Mouse (Mus musculus): Measurements from ENCODE around the gene Fat2. TPM values are rescaled to one million over a fixed set of nuclear protein-coding genes. Genes with fewer than 3 reads are reported as not detected.

Gene Fat2
- polyA plus RNA-seq, 1 experiment from 2014 or later, result 0.05 TPM

DNA sequence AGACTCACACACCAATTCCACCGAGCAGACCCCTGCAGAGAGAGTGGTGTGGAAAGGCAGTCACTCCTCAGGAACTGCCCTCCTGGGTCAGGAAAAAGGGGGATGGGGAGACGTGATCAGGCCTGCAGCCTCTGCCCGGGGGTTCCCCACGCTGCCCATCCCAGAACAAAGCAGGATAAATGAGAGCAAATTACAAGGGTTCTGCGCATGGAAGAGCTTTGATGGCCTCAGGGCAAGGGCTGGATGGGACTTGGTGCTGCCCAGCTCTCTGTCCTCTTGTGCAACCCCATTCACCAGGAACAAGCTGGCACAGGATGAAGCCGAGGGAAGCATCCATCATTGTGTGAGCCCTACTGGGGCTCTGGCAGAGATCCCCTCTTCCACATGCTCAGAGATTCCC is 35.6 kb upstream of the Fat2 start:
- H3K4me2 ChIP-seq (ENCODE audit: low read length), result no peak overlapping the region
- WGBS, result 56% methylated on average over 6 of the region's 6 CpGs
- H3K9ac ChIP-seq (ENCODE audit: low read depth, low read length), result no peak overlapping the region
- TF ChIP-seq CTCF (IDR thresholded peaks at IDR 0.05; ENCODE audit: low read depth), result no peak
- ATAC-seq (replicated peaks; ENCODE audit: low FRiP score, low read depth), result no peak
- H3K4me1 ChIP-seq (replicated peaks; ENCODE audit: insufficient read depth, low read length), result no peaks in the 10 kb centered on the region
- no peaks in the 10 kb centered on the region for H3K9me3 ChIP-seq (replicated peaks; ENCODE audit: low read length)
- no peak for DNase-seq (ENCODE audit: low spot score)
- no peak overlapping the region for H3K27ac ChIP-seq
- no peak overlapping the region for H3K4me3 ChIP-seq (replicated peaks; ENCODE audit: low read depth, low read length)
- no peaks in the 10 kb centered on the region for H3K36me3 ChIP-seq (ENCODE audit: insufficient read depth, low read length)
- no peaks in the 10 kb centered on the region for H3K27me3 ChIP-seq (ENCODE audit: insufficient read depth, low read length)

DNA sequence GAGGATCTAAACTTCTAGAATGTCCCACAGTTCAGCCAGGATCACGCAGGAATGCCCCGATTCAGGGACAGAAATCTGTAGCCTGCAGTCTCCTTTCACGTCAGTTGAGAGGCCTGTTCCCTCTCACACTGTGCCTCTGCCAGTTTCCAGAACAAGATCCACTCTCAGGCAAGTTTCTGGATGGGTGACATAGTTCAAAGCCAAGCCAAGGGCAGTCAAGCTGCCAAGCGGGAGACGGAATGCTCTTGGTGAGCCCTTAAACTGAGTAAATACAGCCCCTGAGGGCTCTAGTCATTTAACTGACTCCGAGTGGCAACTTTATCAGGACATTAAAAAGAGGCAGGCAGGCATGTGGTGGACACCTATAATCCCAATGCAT is 32.7 kb upstream of the Fat2 start:
- TF ChIP-seq CTCF (IDR thresholded peaks at IDR 0.05; ENCODE audit: low read depth), result no peak

DNA sequence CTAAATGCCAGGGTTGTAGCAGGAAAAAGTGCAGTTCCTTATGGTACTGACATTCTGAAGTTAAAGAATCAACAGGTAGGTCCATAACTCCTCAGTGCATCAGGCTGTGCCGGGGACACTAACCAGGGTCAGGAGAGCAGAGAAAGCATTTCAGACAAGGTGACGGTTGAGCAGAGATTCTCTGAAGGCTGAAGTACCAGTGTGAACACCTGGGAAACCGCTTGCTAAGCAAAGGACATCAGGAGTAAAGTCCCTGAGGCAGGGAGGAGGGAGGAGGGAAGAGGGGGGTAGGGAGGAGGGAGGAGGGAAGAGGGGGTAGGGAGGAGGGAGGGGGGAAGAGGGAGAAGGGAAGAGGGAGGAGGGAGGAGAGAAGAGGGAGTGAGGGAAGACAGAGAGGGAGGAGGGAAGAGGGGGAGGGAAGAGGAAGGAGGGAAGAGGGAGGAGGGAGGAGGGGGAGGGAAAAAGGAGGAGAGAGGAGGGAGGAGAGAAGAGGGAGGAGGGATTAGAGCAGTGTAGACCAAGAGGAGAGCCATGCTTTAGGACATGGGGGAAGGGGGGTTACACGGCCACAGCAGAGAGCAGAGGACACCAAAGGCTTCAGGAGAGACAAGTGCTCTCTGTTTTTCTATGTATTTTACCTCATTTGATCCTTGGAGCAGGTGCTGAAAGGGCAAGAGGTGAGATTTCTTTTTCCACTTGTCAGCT is 32.2 kb upstream of the Fat2 start:
- Histone ChIP-seq H3K4me2 (ENCODE audit: low read length) (no peak overlapping the region), H3K4me1 (replicated peaks; ENCODE audit: insufficient read depth, low read length) (no peaks in the 10 kb centered on the region), H3K9ac (ENCODE audit: low read depth, low read length) (no peak overlapping the region), H3K27me3 (ENCODE audit: insufficient read depth, low read length) (no peaks in the 10 kb centered on the region), H3K4me3 (replicated peaks; ENCODE audit: low read depth, low read length) (no peak overlapping the region), H3K9me3 (replicated peaks; ENCODE audit: low read length) (no peaks in the 10 kb centered on the region), H3K27ac (no peak overlapping the region), H3K36me3 (ENCODE audit: insufficient read depth, low read length) (no peaks in the 10 kb centered on the region)
- no peak for DNase-seq (ENCODE audit: low spot score)
- 39% methylated on average over 4 of the region's 4 CpGs for WGBS
- ATAC-seq (replicated peaks; ENCODE audit: low FRiP score, low read depth), result no peak
- TF ChIP-seq CTCF (IDR thresholded peaks at IDR 0.05; ENCODE audit: low read depth), result no peak

More for the DNA sequence above, 32.7 kb upstream of the Fat2 start:
- Histone ChIP-seq H3K9me3 (replicated peaks; ENCODE audit: low read length) (no peaks in the 10 kb centered on the region), H3K27ac (no peak overlapping the region), H3K4me1 (replicated peaks; ENCODE audit: insufficient read depth, low read length) (no peaks in the 10 kb centered on the region), H3K27me3 (ENCODE audit: insufficient read depth, low read length) (no peaks in the 10 kb centered on the region), H3K4me3 (replicated peaks; ENCODE audit: low read depth, low read length) (no peak overlapping the region), H3K4me2 (ENCODE audit: low read length) (no peak overlapping the region), H3K9ac (ENCODE audit: low read depth, low read length) (no peak overlapping the region), H3K36me3 (ENCODE audit: insufficient read depth, low read length) (no peaks in the 10 kb centered on the region)
- 33% methylated on average over 6 of the region's 6 CpGs for WGBS
- DNase-seq (ENCODE audit: low spot score) (no peak), ATAC-seq (replicated peaks; ENCODE audit: low FRiP score, low read depth) (no peak)

DNA sequence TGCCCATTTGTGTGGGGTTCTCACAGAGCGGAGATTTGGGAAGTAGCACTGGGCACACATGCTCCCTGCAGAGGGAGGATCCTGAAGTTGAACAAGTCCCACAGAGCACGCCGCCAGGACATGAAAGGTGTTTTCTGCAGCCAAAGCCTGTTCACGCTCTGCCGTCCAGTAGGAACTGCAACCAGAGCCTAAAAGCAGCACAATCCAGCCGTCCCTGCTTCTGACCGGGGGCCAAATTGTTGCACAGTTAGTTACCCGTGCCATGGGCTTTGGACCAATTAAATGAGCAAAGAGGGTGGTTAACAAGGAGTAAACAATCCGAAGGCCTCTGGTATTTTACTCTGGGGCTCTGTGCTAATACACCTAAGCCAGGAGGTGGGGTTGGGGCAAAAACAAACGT is 31.4 kb upstream of the Fat2 start:
- Histone ChIP-seq H3K4me2 (ENCODE audit: low read length) (no peak overlapping the region), H3K4me3 (replicated peaks; ENCODE audit: low read depth, low read length) (no peak overlapping the region), H3K27ac (no peak overlapping the region), H3K36me3 (ENCODE audit: insufficient read depth, low read length) (no peaks in the 10 kb centered on the region), H3K9ac (ENCODE audit: low read depth, low read length) (no peak overlapping the region), H3K4me1 (replicated peaks; ENCODE audit: insufficient read depth, low read length) (no peaks in the 10 kb centered on the region), H3K27me3 (ENCODE audit: insufficient read depth, low read length) (no peaks in the 10 kb centered on the region), H3K9me3 (replicated peaks; ENCODE audit: low read length) (no peaks in the 10 kb centered on the region)
- 0 out of 2 replicates have a peak, but pooled peaks have one; percentile 4 for TF ChIP-seq CTCF (IDR thresholded peaks at IDR 0.05; ENCODE audit: low read depth)
- no peak for DNase-seq (ENCODE audit: low spot score)
- 52% methylated on average over 10 of the region's 10 CpGs for WGBS
- no peak for ATAC-seq (replicated peaks; ENCODE audit: low FRiP score, low read depth)

DNA sequence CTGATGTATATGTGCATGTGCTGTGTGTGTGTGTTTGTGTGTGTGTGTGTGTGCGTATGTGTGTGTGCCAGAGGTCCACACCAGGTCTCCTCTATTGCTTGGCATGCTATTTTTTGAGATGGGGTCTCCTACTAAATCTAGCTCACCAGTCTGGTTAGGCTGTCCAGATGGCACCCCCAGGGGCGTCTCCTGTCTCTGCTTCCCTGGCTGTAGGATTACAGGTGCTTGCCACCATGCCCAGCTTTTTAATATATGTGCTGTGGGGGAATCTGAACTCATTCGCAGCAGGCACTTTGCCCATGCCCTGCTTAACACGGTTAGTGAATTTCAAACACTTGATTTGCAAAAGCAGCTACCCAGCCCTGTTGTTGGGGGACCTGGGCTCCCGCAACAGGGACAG is 29.5 kb upstream of the Fat2 start:
- H3K4me2 ChIP-seq (ENCODE audit: low read length), result no peak overlapping the region
- no peaks in the 10 kb centered on the region for H3K36me3 ChIP-seq (ENCODE audit: insufficient read depth, low read length)
- no peak overlapping the region for H3K4me3 ChIP-seq (replicated peaks; ENCODE audit: low read depth, low read length)
- 71% methylated on average over 5 of the region's 5 CpGs for WGBS
- H3K4me1 ChIP-seq (replicated peaks; ENCODE audit: insufficient read depth, low read length), result no peaks in the 10 kb centered on the region
- H3K9ac ChIP-seq (ENCODE audit: low read depth, low read length), result no peak overlapping the region
- H3K9me3 ChIP-seq (replicated peaks; ENCODE audit: low read length), result no peaks in the 10 kb centered on the region
- ATAC-seq (replicated peaks; ENCODE audit: low FRiP score, low read depth) (no peak), DNase-seq (ENCODE audit: low spot score) (no peak)
- no peaks in the 10 kb centered on the region for H3K27me3 ChIP-seq (ENCODE audit: insufficient read depth, low read length)
- H3K27ac ChIP-seq, result no peak overlapping the region
- no peak for TF ChIP-seq CTCF (IDR thresholded peaks at IDR 0.05; ENCODE audit: low read depth)

DNA sequence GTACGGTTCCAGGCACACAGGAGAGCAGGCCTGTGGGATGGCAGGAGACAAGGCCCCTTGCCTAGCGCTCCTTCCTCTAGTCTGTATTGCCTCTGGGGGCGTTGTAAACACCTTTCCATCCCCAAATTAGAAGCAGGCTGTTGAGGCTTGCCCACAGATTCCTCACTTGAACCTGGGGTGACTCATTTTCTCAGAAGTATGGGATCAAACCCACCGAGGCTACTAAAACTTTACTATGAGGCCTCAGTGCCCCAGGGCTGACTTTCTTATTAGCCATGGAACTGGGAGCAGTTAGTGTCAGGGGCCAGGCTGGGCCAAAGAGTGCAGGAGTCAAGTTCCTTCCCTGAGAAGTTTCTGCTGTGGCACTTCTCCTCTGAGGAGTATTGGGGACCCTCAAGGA is 28.9 kb upstream of the Fat2 start:
- Histone ChIP-seq H3K27me3 (ENCODE audit: insufficient read depth, low read length) (no peaks in the 10 kb centered on the region), H3K9me3 (replicated peaks; ENCODE audit: low read length) (no peaks in the 10 kb centered on the region), H3K4me1 (replicated peaks; ENCODE audit: insufficient read depth, low read length) (no peaks in the 10 kb centered on the region), H3K36me3 (ENCODE audit: insufficient read depth, low read length) (no peaks in the 10 kb centered on the region), H3K4me2 (ENCODE audit: low read length) (no peak overlapping the region), H3K27ac (no peak overlapping the region), H3K4me3 (replicated peaks; ENCODE audit: low read depth, low read length) (no peak overlapping the region), H3K9ac (ENCODE audit: low read depth, low read length) (no peak overlapping the region)
- TF ChIP-seq CTCF (IDR thresholded peaks at IDR 0.05; ENCODE audit: low read depth), result no peak
- ATAC-seq (replicated peaks; ENCODE audit: low FRiP score, low read depth), result no peak
- 53% methylated on average over 4 of the region's 4 CpGs for WGBS
- DNase-seq (ENCODE audit: low spot score), result no peak

DNA sequence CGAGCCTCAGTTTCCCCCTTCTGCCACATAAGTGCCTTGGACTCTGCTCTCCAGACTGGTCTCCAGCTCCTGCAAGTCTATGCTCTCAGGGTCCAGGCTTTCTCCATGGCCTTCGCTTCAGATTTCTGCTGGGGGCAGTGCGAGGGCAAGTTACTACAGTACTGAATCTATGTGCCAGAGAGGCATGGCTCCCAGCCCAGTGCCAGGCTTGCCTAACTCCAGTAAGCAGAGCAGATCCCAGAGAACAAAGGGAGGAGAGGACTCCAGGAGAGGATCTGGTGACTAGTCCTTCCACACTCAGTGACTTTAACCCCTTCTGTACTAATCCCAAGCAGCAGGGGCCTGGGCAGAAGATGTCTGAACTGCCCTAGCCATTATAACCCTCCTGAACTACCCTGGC is 28.3 kb upstream of the Fat2 start:
- DNase-seq (ENCODE audit: low spot score), result no peak
- WGBS, result 78% methylated on average over 3 of the region's 3 CpGs
- no peak overlapping the region for H3K4me3 ChIP-seq (replicated peaks; ENCODE audit: low read depth, low read length)

More for the DNA sequence above, 28.3 kb upstream of the Fat2 start:
- Histone ChIP-seq H3K36me3 (ENCODE audit: insufficient read depth, low read length) (no peaks in the 10 kb centered on the region), H3K27ac (no peak overlapping the region), H3K9ac (ENCODE audit: low read depth, low read length) (no peak overlapping the region), H3K4me2 (ENCODE audit: low read length) (no peak overlapping the region), H3K27me3 (ENCODE audit: insufficient read depth, low read length) (no peaks in the 10 kb centered on the region), H3K4me1 (replicated peaks; ENCODE audit: insufficient read depth, low read length) (no peaks in the 10 kb centered on the region), H3K9me3 (replicated peaks; ENCODE audit: low read length) (no peaks in the 10 kb centered on the region)
- no peak for ATAC-seq (replicated peaks; ENCODE audit: low FRiP score, low read depth)
- no peak for TF ChIP-seq CTCF (IDR thresholded peaks at IDR 0.05; ENCODE audit: low read depth)
